Mouse (Mus musculus) forebrain, embryonic 16.5 days (tissue): ENCODE results near the gene Dis3l2. TPM values are rescaled to one million over a fixed set of nuclear protein-coding genes. Genes with fewer than 3 reads are reported as not detected.

Experiments used
- ATAC-seq: fragments of 200-750 bp; cut with Nextera tagmentation; 2 replicates; pipeline ENCODE4 v1.8.0; 2017; ENCODE audit warnings: mild to moderate bottlenecking, moderate library complexity
- H3K27ac ChIP-seq: fragments of 300-500 bp; sonication (generic); 2 replicates; pipeline ENCODE4 v1.5.1; 2014; ENCODE audit warnings: low read length, control low read depth
- H3K27me3 ChIP-seq: fragments of 300-500 bp; sonication (generic); replicated peaks from 2 replicates; pipeline ENCODE4 v1.6.1; 2014; ENCODE audit warnings: low read length; ENCODE audit not compliant: control insufficient read depth, insufficient read depth
- H3K36me3 ChIP-seq: fragments of 300-500 bp; sonication (generic); 2 replicates; pipeline ENCODE4 v1.6.1; 2014; ENCODE audit not compliant: control insufficient read depth, insufficient read depth
- H3K4me1 ChIP-seq: fragments of 300-500 bp; sonication (generic); replicated peaks from 2 replicates; pipeline ENCODE4 v1.6.1; 2014; ENCODE audit warnings: low read length; ENCODE audit not compliant: control insufficient read depth, insufficient read depth
- H3K4me2 ChIP-seq: fragments of 300-500 bp; sonication (generic); 2 replicates; pipeline ENCODE4 v1.6.1; 2014; ENCODE audit warnings: mild to moderate bottlenecking, low read length, control low read depth
- H3K4me3 ChIP-seq: fragments of 300-500 bp; sonication (generic); replicated peaks from 2 replicates; pipeline ENCODE4 v1.5.1; 2014; ENCODE audit warnings: mild to moderate bottlenecking, low read length, control low read depth
- H3K9ac ChIP-seq: fragments of 300-500 bp; sonication (generic); replicated peaks from 2 replicates; pipeline ENCODE4 v1.6.1; 2014; ENCODE audit warnings: low read depth, low read length, control low read depth
- H3K9me3 ChIP-seq: fragments of 300-500 bp; sonication (generic); 2 replicates; pipeline ENCODE4 v1.6.1; 2016; ENCODE audit warnings: low read length; ENCODE audit not compliant: control insufficient read depth
- WGBS: fragments of 180-500 bp; shearing (Covaris S2); extraction: QIAGEN DNeasy Blood & Tissue Kit; methylation state at CpG from one replicate; pipeline ENCODE4 v1.1.7; 2014; 5-methylcytosine and 5-hydroxymethylcytosine counted together
- polyA plus RNA-seq: library from polyadenylated mRNA; unstranded; fragments of >200 nt; fragmentation: Nextera tagmentation; extraction: Ambion mirVana; gene quantifications from 2 replicates; pipeline ENCODE4 v1.2.1, GENCODE M21; 2015

Gene Dis3l2
- polyA plus RNA-seq, 1 experiment from 2014 or later = 43.2 TPM

DNA sequence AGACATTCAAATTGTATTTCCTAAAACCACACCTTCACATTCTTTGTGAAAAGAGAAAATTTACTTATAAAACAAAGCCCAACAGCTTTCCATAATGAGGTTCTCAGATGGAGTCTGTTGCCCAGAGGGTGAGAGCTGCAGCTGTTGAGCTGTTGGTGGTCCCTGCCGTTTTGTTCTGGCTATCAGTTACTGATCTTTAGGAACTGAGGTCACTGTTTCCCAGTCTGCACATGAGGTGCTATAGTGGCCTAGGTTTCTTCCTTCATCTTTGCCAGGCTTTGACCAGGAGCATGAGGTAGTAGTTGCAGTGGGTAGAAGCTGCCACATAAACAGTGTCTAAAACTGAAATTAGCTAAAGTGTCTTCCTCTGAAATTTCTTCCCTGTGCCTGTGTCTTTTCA, 155.8 kb downstream of the Dis3l2 start:
- Histone ChIP-seq H3K9me3 (no peaks in the 10 kb centered on the region), H3K9ac (no peak overlapping the region), H3K27ac (no peak overlapping the region), H3K36me3 (no peaks in the 10 kb centered on the region), H3K4me2 (no peak overlapping the region), H3K27me3 (no peaks in the 10 kb centered on the region), H3K4me3 (no peak overlapping the region), H3K4me1 (no peaks in the 10 kb centered on the region)
- WGBS = 29% methylated on average over 1 of the region's 1 CpGs
- ATAC-seq = no peak

DNA sequence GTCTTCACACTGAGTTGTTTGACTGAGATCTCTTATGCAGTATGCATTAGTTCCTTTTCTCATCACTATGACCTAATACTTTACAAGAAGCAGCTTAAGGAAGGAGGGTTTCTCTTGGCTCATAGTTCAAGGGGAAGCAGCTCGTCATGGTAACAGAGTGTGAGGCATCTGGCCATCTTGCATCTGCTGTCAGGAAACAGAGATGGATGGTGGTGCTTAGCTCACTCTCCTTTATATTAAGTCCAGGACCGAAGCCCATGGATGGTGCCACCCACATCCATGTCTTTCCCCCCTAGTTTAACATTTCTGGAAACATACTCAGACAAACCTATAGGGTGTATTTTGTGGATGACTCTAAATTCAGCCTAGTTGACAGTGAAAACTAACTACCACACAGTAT, 170.1 kb downstream of the Dis3l2 start:
- Histone ChIP-seq H3K4me1 (no peaks in the 10 kb centered on the region), H3K9ac (no peak overlapping the region), H3K4me3 (no peak overlapping the region), H3K9me3 (no peaks in the 10 kb centered on the region), H3K4me2 (no peak overlapping the region), H3K36me3 (peaks cover 8% of the 10 kb centered on the region; the same call in 1 of the 2 replicates), H3K27me3 (no peaks in the 10 kb centered on the region), H3K27ac (no peak overlapping the region)
- WGBS = 57% methylated on average over 2 of the region's 2 CpGs
- no peak for ATAC-seq

DNA sequence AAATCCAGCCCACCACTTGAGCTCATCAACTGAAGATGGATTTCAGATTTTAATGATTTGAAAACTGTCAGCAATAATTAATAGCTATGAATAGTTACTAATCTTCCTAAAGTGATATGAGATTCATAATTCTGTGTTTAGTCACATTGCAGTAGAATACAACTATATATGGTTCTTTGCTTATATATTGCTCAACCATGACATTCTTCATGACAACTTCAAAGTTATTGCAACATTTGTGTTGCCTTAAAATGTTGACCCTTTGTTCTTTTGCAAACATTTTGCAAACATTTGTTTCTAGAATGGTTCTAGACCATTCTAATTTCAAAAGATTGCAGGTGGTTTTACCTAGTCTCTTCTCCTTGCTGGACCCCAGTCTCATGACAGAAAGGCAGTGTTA, 175.1 kb downstream of the Dis3l2 start:
- ATAC-seq = no peak
- no peaks in the 10 kb centered on the region for H3K9me3 ChIP-seq

DNA sequence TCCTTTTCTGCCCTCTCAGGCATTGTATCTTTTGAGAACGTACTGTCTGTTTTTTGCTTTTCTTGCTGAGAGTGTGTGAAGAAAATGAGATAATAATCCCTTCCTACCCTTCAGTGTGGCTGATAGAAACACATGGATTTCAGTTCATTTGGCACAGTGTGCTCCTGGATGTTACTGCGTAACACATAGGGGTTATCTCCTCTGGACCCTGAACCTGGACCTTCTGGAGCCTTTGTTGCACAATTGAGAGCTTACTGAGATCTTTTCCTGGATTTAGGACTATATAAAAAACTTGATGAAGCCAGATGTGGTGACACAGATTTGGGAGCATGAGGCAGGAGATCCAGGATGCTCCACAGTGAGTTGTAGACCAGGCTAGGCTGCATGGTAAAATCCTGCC, 175.9 kb downstream of the Dis3l2 start:
- no peak overlapping the region for H3K27ac ChIP-seq
- H3K4me3 ChIP-seq = no peak overlapping the region
- no peaks in the 10 kb centered on the region for H3K9me3 ChIP-seq
- no peak for ATAC-seq
- H3K4me2 ChIP-seq = no peak overlapping the region
- H3K36me3 ChIP-seq = peaks cover 2% of the 10 kb centered on the region; the same call in 1 of the 2 replicates
- no peaks in the 10 kb centered on the region for H3K27me3 ChIP-seq
- no peaks in the 10 kb centered on the region for H3K4me1 ChIP-seq
- WGBS = 93% methylated on average over 2 of the region's 2 CpGs
- no peak overlapping the region for H3K9ac ChIP-seq

More for the DNA sequence above, 175.1 kb downstream of the Dis3l2 start:
- Histone ChIP-seq H3K4me1 (no peaks in the 10 kb centered on the region), H3K9ac (no peak overlapping the region), H3K27me3 (no peaks in the 10 kb centered on the region), H3K36me3 (peaks cover 2% of the 10 kb centered on the region; the same call in 1 of the 2 replicates), H3K27ac (no peak overlapping the region), H3K4me3 (no peak overlapping the region), H3K4me2 (no peak overlapping the region)

DNA sequence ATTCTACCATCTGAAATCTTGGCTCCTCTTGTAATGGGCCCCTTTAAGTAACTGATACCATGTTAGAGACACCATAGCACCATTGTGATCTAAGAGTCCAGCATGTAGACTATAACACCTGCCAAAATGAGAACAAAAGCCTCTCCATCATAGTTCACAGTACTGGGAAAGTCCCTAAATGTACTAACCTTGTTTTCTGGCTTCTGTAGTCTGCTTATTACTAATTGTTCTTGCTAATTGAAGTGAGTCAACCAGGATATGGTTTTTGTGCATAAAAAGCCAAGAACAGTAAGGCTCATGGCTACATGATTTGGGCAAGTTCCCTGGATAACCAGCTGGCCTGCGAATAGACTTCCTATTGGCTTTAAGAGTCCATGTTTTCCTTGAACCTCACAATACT, 183.5 kb downstream of the Dis3l2 start:
- H3K4me2 ChIP-seq = no peak overlapping the region
- no peak for ATAC-seq
- no peaks in the 10 kb centered on the region for H3K9me3 ChIP-seq
- no peak overlapping the region for H3K27ac ChIP-seq
- H3K4me1 ChIP-seq = no peaks in the 10 kb centered on the region
- no peak overlapping the region for H3K4me3 ChIP-seq
- H3K36me3 ChIP-seq = no peaks in the 10 kb centered on the region
- H3K9ac ChIP-seq = no peak overlapping the region
- H3K27me3 ChIP-seq = no peaks in the 10 kb centered on the region
- 100% methylated on average over 1 of the region's 1 CpGs for WGBS

DNA sequence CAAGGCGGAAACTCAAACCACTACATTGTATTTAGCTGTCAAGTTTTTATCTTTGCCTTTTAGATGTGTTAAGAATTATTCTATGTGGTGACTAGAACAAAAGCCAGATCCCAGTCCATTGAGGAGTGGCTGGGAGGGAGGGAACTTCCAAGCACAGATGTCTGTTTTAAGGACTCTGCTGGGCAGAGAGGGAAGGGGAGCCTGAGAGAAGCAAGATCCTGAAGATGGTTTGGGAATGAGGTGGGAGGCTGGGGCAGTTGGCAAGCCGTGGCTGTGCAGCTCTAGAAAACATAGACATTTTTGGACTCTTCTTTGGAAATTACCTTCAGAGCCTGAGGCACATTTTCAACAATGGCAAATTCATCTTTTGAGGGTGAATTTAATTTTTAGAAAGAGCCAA, 208.9 kb downstream of the Dis3l2 start:
- ATAC-seq = no peak
- no peak overlapping the region for H3K27ac ChIP-seq
- H3K4me2 ChIP-seq = no peak overlapping the region
- H3K9me3 ChIP-seq = no peaks in the 10 kb centered on the region
- H3K27me3 ChIP-seq = no peaks in the 10 kb centered on the region
- no peaks in the 10 kb centered on the region for H3K36me3 ChIP-seq
- no peak overlapping the region for H3K9ac ChIP-seq
- H3K4me1 ChIP-seq = no peaks in the 10 kb centered on the region
- WGBS = 89% methylated on average over 2 of the region's 2 CpGs
- H3K4me3 ChIP-seq = no peak overlapping the region

DNA sequence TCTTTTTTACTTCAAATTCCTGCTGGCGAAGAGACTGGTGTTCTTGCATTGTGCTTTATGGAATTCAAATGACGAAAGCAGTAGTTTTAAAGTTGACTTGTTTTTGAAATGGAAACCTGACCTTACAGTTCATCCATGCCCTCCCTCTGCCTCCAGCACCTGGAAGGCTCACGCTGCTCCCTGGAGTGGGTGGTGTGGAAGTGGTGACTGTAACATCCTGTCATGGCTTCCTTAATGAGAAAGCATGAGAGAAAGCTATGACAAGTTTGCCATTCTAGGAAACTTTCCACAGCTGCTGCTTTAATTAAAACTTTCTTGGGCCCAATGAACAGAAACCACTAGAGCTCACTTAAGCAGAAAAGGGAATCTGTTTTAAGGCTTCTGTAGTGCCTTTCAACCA, 210.3 kb downstream of the Dis3l2 start:
- Histone ChIP-seq H3K27ac (no peak overlapping the region), H3K4me1 (no peaks in the 10 kb centered on the region), H3K9me3 (no peaks in the 10 kb centered on the region), H3K4me2 (no peak overlapping the region), H3K27me3 (no peaks in the 10 kb centered on the region), H3K9ac (no peak overlapping the region), H3K4me3 (no peak overlapping the region), H3K36me3 (no peaks in the 10 kb centered on the region)
- WGBS = 90% methylated on average over 3 of the region's 3 CpGs
- no peak for ATAC-seq

DNA sequence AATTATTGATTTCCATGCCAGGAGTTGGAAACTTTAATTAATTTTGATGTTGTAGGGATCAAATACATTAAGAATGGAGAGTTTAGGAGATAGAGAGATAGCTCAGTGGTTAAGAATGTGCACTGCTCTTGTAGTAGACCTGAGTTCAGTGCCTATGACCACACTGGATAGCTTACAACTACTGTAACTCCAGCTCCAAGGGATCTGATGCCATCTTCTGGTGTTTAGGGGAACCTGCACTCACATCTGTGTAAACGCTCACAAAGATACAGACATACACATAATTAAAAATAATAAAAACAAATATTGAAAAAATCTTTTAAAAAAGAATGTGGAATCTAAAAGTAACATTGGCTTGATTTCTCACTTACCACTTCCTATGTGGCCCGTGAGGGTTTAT, 211.1 kb downstream of the Dis3l2 start:
- no peaks in the 10 kb centered on the region for H3K9me3 ChIP-seq

DNA sequence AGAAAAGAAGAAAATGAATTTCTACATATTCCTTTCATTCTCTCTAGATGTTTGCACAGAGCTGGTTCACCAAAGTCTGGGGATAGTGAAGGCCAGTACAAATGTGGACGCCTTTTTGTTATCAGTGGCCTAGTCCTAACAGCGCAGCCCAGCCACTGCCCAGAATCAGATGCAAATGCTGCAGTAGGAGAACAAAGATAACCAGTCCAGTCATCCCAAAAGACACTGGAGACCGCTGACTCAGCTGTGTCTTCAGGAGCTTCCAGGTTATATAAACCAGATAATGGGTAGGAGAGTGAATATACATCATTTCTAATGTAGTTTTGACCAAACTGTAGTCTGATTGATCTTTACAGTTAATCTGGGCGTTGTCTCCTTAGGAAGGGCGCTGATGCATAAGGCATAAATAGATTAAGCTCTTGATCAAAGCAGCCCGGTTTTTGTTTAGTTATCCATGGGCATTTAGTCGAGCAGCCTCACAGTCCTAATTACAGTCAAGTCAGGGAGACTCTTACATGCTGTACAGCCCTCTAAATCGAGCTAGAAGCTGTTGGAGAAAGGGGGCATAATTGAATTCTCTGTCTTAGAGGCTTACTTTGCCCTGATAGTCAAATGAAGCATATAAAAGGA, 212.9 kb downstream of the Dis3l2 start:
- H3K27ac ChIP-seq = no peak overlapping the region
- 42% methylated on average over 8 of the region's 8 CpGs for WGBS
- ATAC-seq = no peak

More for the DNA sequence above, 211.1 kb downstream of the Dis3l2 start:
- Histone ChIP-seq H3K9ac (no peak overlapping the region), H3K27me3 (no peaks in the 10 kb centered on the region), H3K36me3 (no peaks in the 10 kb centered on the region), H3K27ac (no peak overlapping the region), H3K4me3 (no peak overlapping the region), H3K4me1 (no peaks in the 10 kb centered on the region), H3K4me2 (no peak overlapping the region)
- ATAC-seq = no peak
- 97% methylated on average over 2 of the region's 2 CpGs for WGBS

DNA sequence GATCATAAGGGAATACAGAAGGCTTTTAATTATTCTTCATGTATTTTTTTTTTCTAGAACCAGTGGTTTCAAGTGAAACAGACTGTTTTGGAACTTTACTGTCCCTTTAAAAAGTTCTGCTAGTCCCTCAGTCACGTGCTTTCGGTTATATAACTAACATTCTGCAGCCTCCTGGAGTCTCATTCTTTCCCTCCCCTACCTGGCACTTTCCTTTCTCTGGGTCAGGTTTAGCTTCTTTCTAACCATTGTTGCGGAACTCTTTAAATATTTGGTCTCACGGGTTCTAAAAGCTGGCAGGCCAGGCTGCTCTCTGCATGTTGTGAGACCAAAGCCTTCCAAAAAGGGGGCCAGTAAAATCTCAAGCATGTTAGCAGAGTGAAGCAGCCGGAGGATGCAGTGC, 222.2 kb downstream of the Dis3l2 start:
- H3K27me3 ChIP-seq = no peaks in the 10 kb centered on the region
- H3K9me3 ChIP-seq = no peaks in the 10 kb centered on the region
- no peak overlapping the region for H3K27ac ChIP-seq
- no peak for ATAC-seq
- H3K4me1 ChIP-seq = no peaks in the 10 kb centered on the region
- 69% methylated on average over 5 of the region's 5 CpGs for WGBS
- no peak overlapping the region for H3K4me2 ChIP-seq
- no peak overlapping the region for H3K9ac ChIP-seq
- no peaks in the 10 kb centered on the region; the same call in 1 of the 2 replicates for H3K36me3 ChIP-seq
- H3K4me3 ChIP-seq = no peak overlapping the region

More for the DNA sequence above, 212.9 kb downstream of the Dis3l2 start:
- Histone ChIP-seq H3K9ac (no peak overlapping the region), H3K4me1 (no peaks in the 10 kb centered on the region), H3K4me2 (no peak overlapping the region), H3K27me3 (no peaks in the 10 kb centered on the region), H3K9me3 (no peaks in the 10 kb centered on the region), H3K36me3 (no peaks in the 10 kb centered on the region), H3K4me3 (no peak overlapping the region)
